Mouse (Mus musculus) liver, embryonic 15.5 days (tissue): ENCODE data around the gene Pde3b. TPM values are rescaled to one million over a fixed set of nuclear protein-coding genes. Genes with fewer than 3 reads are reported as not detected.

Source experiments
- ATAC-seq: fragments of 200-750 bp; cut with Nextera tagmentation; 2 replicates; pipeline ENCODE4 v1.8.0; 2017; ENCODE audit warnings: moderate number of reproducible peaks, mild to moderate bottlenecking, moderate library complexity; ENCODE audit not compliant: insufficient read depth
- H3K27ac ChIP-seq: fragments of 300-500 bp; sonication (generic); replicated peaks from 2 replicates; pipeline ENCODE4 v1.5.1; 2015; ENCODE audit warnings: mild to moderate bottlenecking, inconsistent platforms
- H3K27me3 ChIP-seq: fragments of 300-500 bp; sonication (generic); 2 replicates; pipeline ENCODE4 v1.6.1; 2015; ENCODE audit warnings: mild to moderate bottlenecking, inconsistent platforms
- H3K36me3 ChIP-seq: fragments of 300-500 bp; sonication (generic); replicated peaks from 2 replicates; pipeline ENCODE4 v1.6.1; 2015; ENCODE audit warnings: moderate library complexity, mild to moderate bottlenecking, inconsistent platforms
- H3K4me1 ChIP-seq: fragments of 300-500 bp; sonication (generic); replicated peaks from 2 replicates; pipeline ENCODE4 v1.6.1; 2015; ENCODE audit warnings: inconsistent platforms
- H3K4me2 ChIP-seq: fragments of 300-500 bp; sonication (generic); 2 replicates; pipeline ENCODE4 v1.6.1; 2015; ENCODE audit warnings: moderate library complexity, mild to moderate bottlenecking, inconsistent platforms
- H3K4me3 ChIP-seq: fragments of 300-500 bp; sonication (generic); replicated peaks from 2 replicates; pipeline ENCODE4 v1.5.1; 2015; ENCODE audit warnings: mild to moderate bottlenecking, inconsistent platforms
- H3K9ac ChIP-seq: fragments of 300-500 bp; sonication (generic); 2 replicates; pipeline ENCODE4 v1.6.1; 2015; ENCODE audit warnings: moderate library complexity, mild to moderate bottlenecking, inconsistent platforms
- H3K9me3 ChIP-seq: fragments of 300-500 bp; sonication (generic); replicated peaks from 2 replicates; pipeline ENCODE4 v1.6.1; 2016; ENCODE audit warnings: inconsistent platforms
- WGBS: fragments of 180-500 bp; shearing (Covaris S2); methylation state at CpG from one replicate; pipeline ENCODE4 v1.1.7; 2015; ENCODE audit warnings: mixed read lengths; ENCODE audit not compliant: insufficient replicate concordance; 5-methylcytosine and 5-hydroxymethylcytosine counted together
- polyA plus RNA-seq: library from polyadenylated mRNA; unstranded; fragments of >200 nt; fragmentation: Nextera tagmentation; extraction: Ambion mirVana; gene quantifications from 2 replicates; pipeline ENCODE4 v1.2.1, GENCODE M21; 2015

The Pde3b gene
- polyA plus RNA-seq, 1 experiment from 2014 or later: 1.8 TPM

- Histone ChIP-seq H3K4me2 (no peak overlapping the region), H3K27ac (no peak overlapping the region), H3K36me3 (no peaks in the 10 kb centered on the region), H3K9me3 (no peaks in the 10 kb centered on the region), H3K27me3 (no peaks in the 10 kb centered on the region), H3K9ac (no peak overlapping the region), H3K4me1 (no peaks in the 10 kb centered on the region), H3K4me3 (no peak overlapping the region)
- ATAC-seq: no peak
- whole genome bisulfite sequencing: 74% methylated on average over 1 of the region's 1 CpGs
These were observed 25.4 kb downstream of the Pde3b start for GRCm38 (mm10) chr7:114440494-114440893.

GRCm38 (mm10) chr7:114452876-114453275, 37.8 kb downstream of the Pde3b start:
- no peak overlapping the region for H3K9ac ChIP-seq
- no peaks in the 10 kb centered on the region for H3K27me3 ChIP-seq
- peaks cover 11% of the 10 kb centered on the region for H3K4me1 ChIP-seq
- no peak overlapping the region for H3K4me3 ChIP-seq
- no peak for ATAC-seq
- 0 out of 2 replicates have a peak overlapping the region, but pooled peaks have one; percentile 39 for H3K27ac ChIP-seq
- 34% methylated on average over 3 of the region's 3 CpGs for WGBS
- H3K9me3 ChIP-seq: no peaks in the 10 kb centered on the region
- H3K4me2 ChIP-seq: peak overlapping the region; percentile 32; the same call in 1 of the 2 replicates
- H3K36me3 ChIP-seq: no peaks in the 10 kb centered on the region

- Histone ChIP-seq H3K4me2 (peak overlapping the region; percentile 41; the same call in 1 of the 2 replicates), H3K9me3 (no peaks in the 10 kb centered on the region), H3K36me3 (0 out of 2 replicates have a peak, but pooled peaks cover 2% of the 10 kb centered on the region), H3K27ac (no peak overlapping the region), H3K4me3 (no peak overlapping the region), H3K9ac (no peak overlapping the region), H3K27me3 (no peaks in the 10 kb centered on the region), H3K4me1 (peaks cover 11% of the 10 kb centered on the region)
- ATAC-seq: no peak; the same call in 1 of the 2 replicates
- 27% methylated on average over 5 of the region's 5 CpGs for whole genome bisulfite sequencing
These were observed 38.4 kb downstream of the Pde3b start for GRCm38 (mm10) chr7:114453300-114453990.

- Histone ChIP-seq H3K27me3 (no peaks in the 10 kb centered on the region), H3K27ac (no peak overlapping the region), H3K4me3 (no peak overlapping the region), H3K9ac (no peak overlapping the region), H3K4me1 (peaks cover 13% of the 10 kb centered on the region), H3K9me3 (no peaks in the 10 kb centered on the region), H3K36me3 (0 out of 2 replicates have a peak, but pooled peaks cover 2% of the 10 kb centered on the region), H3K4me2 (no peak overlapping the region)
- no peak for ATAC-seq
- 60% methylated on average over 1 of the region's 1 CpGs for WGBS
These were observed 39.8 kb downstream of the Pde3b start for GRCm38 (mm10) chr7:114454858-114455257.

GRCm38 (mm10) chr7:114456904-114457303, 41.8 kb downstream of the Pde3b start:
- 0 out of 2 replicates have a peak, but pooled peaks cover 2% of the 10 kb centered on the region for H3K36me3 ChIP-seq
- no peak overlapping the region for H3K27ac ChIP-seq
- no peaks in the 10 kb centered on the region for H3K27me3 ChIP-seq
- no peak for ATAC-seq
- WGBS: 64% methylated on average over 4 of the region's 4 CpGs
- H3K9ac ChIP-seq: no peak overlapping the region
- no peak overlapping the region for H3K4me2 ChIP-seq
- no peaks in the 10 kb centered on the region for H3K9me3 ChIP-seq
- no peak overlapping the region for H3K4me3 ChIP-seq
- peaks cover 14% of the 10 kb centered on the region for H3K4me1 ChIP-seq

GRCm38 (mm10) chr7:114459909-114460308, 44.8 kb downstream of the Pde3b start:
- Histone ChIP-seq H3K9me3 (no peaks in the 10 kb centered on the region), H3K4me1 (peaks cover 6% of the 10 kb centered on the region), H3K27ac (no peak overlapping the region), H3K27me3 (no peaks in the 10 kb centered on the region), H3K36me3 (0 out of 2 replicates have a peak, but pooled peaks cover 2% of the 10 kb centered on the region), H3K4me3 (no peak overlapping the region), H3K9ac (no peak overlapping the region), H3K4me2 (no peak overlapping the region)
- no peak for ATAC-seq
- 65% methylated on average over 1 of the region's 1 CpGs for WGBS

GRCm38 (mm10) chr7:114461727-114462126, 46.6 kb downstream of the Pde3b start:
- H3K4me1 ChIP-seq: peaks cover 6% of the 10 kb centered on the region
- no peak overlapping the region for H3K9ac ChIP-seq
- 28% methylated on average over 2 of the region's 2 CpGs for WGBS
- no peaks in the 10 kb centered on the region for H3K9me3 ChIP-seq
- H3K27me3 ChIP-seq: no peaks in the 10 kb centered on the region
- H3K4me3 ChIP-seq: no peak overlapping the region
- H3K36me3 ChIP-seq: 0 out of 2 replicates have a peak, but pooled peaks cover 2% of the 10 kb centered on the region
- H3K27ac ChIP-seq: no peak overlapping the region
- ATAC-seq: no peak
- no peak overlapping the region for H3K4me2 ChIP-seq

GRCm38 (mm10) chr7:114466358-114466757, 51.3 kb downstream of the Pde3b start:
- no peak for ATAC-seq
- Histone ChIP-seq H3K4me1 (no peaks in the 10 kb centered on the region), H3K27me3 (no peaks in the 10 kb centered on the region), H3K4me2 (no peak overlapping the region), H3K9ac (no peak overlapping the region), H3K9me3 (no peaks in the 10 kb centered on the region), H3K36me3 (no peaks in the 10 kb centered on the region), H3K4me3 (no peak overlapping the region), H3K27ac (no peak overlapping the region)
- whole genome bisulfite sequencing: 69% methylated on average over 3 of the region's 3 CpGs

GRCm38 (mm10) chr7:114472471-114472870, 57.4 kb downstream of the Pde3b start:
- Histone ChIP-seq H3K27ac (no peak overlapping the region), H3K9ac (no peak overlapping the region), H3K4me1 (no peaks in the 10 kb centered on the region), H3K9me3 (no peaks in the 10 kb centered on the region), H3K36me3 (no peaks in the 10 kb centered on the region), H3K27me3 (no peaks in the 10 kb centered on the region), H3K4me2 (no peak overlapping the region), H3K4me3 (no peak overlapping the region)
- 20% methylated on average over 2 of the region's 2 CpGs for WGBS
- ATAC-seq: no peak

- Histone ChIP-seq H3K4me1 (peaks cover 3% of the 10 kb centered on the region), H3K9ac (no peak overlapping the region), H3K4me3 (no peak overlapping the region), H3K9me3 (no peaks in the 10 kb centered on the region), H3K27me3 (no peaks in the 10 kb centered on the region), H3K27ac (no peak overlapping the region), H3K36me3 (no peaks in the 10 kb centered on the region), H3K4me2 (no peak overlapping the region)
- WGBS: 39% methylated on average over 1 of the region's 1 CpGs
- no peak for ATAC-seq
These were observed 59.8 kb downstream of the Pde3b start for GRCm38 (mm10) chr7:114474889-114475288.

GRCm38 (mm10) chr7:114477884-114478283, 62.8 kb downstream of the Pde3b start:
- no peaks in the 10 kb centered on the region for H3K36me3 ChIP-seq
- H3K4me2 ChIP-seq: no peak overlapping the region
- no peak overlapping the region for H3K4me3 ChIP-seq
- H3K4me1 ChIP-seq: peaks cover 3% of the 10 kb centered on the region
- WGBS: 21% methylated on average over 2 of the region's 2 CpGs
- no peak overlapping the region for H3K9ac ChIP-seq
- ATAC-seq: no peak
- H3K27ac ChIP-seq: no peak overlapping the region
- no peaks in the 10 kb centered on the region for H3K9me3 ChIP-seq
- H3K27me3 ChIP-seq: no peaks in the 10 kb centered on the region
